Mouse (Mus musculus) stomach, postnatal 0 days (tissue): ENCODE results near the gene Rack1. TPM values are rescaled to one million over a fixed set of nuclear protein-coding genes. Genes with fewer than 3 reads are reported as not detected.
"Not testable (repeated sequence)": the region's sequence is repeated elsewhere in the genome, so short reads cannot be mapped to it uniquely, and the experiment has no call there.

Source experiments
- ATAC-seq: fragments of 200-750 bp; cut with Nextera tagmentation; 2 replicates; pipeline ENCODE4 v1.8.0; 2017; ENCODE audit not compliant: low FRiP score, low TSS enrichment
- DNase-seq: peaks from one replicate; pipeline ENCODE4 v3.0.0-alpha.2; 2016; ENCODE audit warnings: low spot score
- H3K27ac ChIP-seq: fragments of 300-500 bp; sonication (generic); replicated peaks from 2 replicates; pipeline ENCODE4 v1.5.1; 2014; ENCODE audit warnings: mild to moderate bottlenecking, control low read depth
- H3K27me3 ChIP-seq: fragments of 300-500 bp; sonication (generic); 2 replicates; pipeline ENCODE4 v1.6.1; 2014; ENCODE audit warnings: low read length; ENCODE audit not compliant: control insufficient read depth, insufficient read depth
- H3K36me3 ChIP-seq: fragments of 300-500 bp; sonication (generic); 2 replicates; pipeline ENCODE4 v1.6.1; 2014; ENCODE audit warnings: low read length, mixed read lengths; ENCODE audit not compliant: control insufficient read depth, insufficient read depth
- H3K4me1 ChIP-seq: fragments of 300-500 bp; sonication (generic); replicated peaks from 2 replicates; pipeline ENCODE4 v1.6.1; 2014; ENCODE audit warnings: antibody characterized with exemption; ENCODE audit not compliant: control insufficient read depth, insufficient read depth
- H3K4me2 ChIP-seq: fragments of 300-500 bp; sonication (generic); replicated peaks from 2 replicates; pipeline ENCODE4 v1.6.1; 2014; ENCODE audit warnings: low read depth, mild to moderate bottlenecking, control low read depth, moderate library complexity
- H3K4me3 ChIP-seq: fragments of 300-500 bp; sonication (generic); 2 replicates; pipeline ENCODE4 v1.5.1; 2014; ENCODE audit warnings: low read depth, low read length, control low read depth
- H3K9ac ChIP-seq: fragments of 300-500 bp; sonication (generic); 2 replicates; pipeline ENCODE4 v1.6.1; 2014; ENCODE audit warnings: mild to moderate bottlenecking, low read length, control low read depth, mixed read lengths
- H3K9me3 ChIP-seq: fragments of 300-500 bp; sonication (generic); 2 replicates; pipeline ENCODE4 v1.6.1; 2016; ENCODE audit warnings: low read length; ENCODE audit not compliant: control insufficient read depth
- CTCF ChIP-seq: IDR thresholded peaks from 2 replicates; pipeline ENCODE4 v1.5.1; 2016; ENCODE audit warnings: antibody characterized with exemption, low read depth, mild to moderate bottlenecking, moderate library complexity
- EP300 ChIP-seq: optimal IDR thresholded peaks from 2 replicates; pipeline ENCODE3; 2016; ENCODE audit warnings: antibody characterized with exemption
- WGBS: fragments of 180-500 bp; shearing (Covaris S2); extraction: QIAGEN DNeasy Blood & Tissue Kit; methylation state at CpG from one replicate; pipeline ENCODE4 v1.1.7; 2014; 5-methylcytosine and 5-hydroxymethylcytosine counted together
- polyA plus RNA-seq: library from polyadenylated mRNA; unstranded; fragments of >200 nt; fragmentation: Nextera tagmentation; extraction: Ambion mirVana; gene quantifications from 2 replicates; pipeline ENCODE4 v1.2.1, GENCODE M21; 2015

Rack1 gene
- polyA plus RNA-seq, 1 experiment from 2014 or later = 529 TPM

GRCm38 (mm10) chr11:48842378-48842792 is 42.3 kb downstream of the Rack1 start:
- TF ChIP-seq EP300 (no peak), CTCF (no peak)
- Histone ChIP-seq H3K9me3 (no peaks in the 10 kb centered on the region), H3K27ac (no peak overlapping the region), H3K9ac (no peak overlapping the region), H3K4me3 (no peak overlapping the region), H3K36me3 (no peaks in the 10 kb centered on the region), H3K27me3 (no peaks in the 10 kb centered on the region), H3K4me2 (no peak overlapping the region), H3K4me1 (0 out of 2 replicates have a peak, but pooled peaks cover 3% of the 10 kb centered on the region)
- ATAC-seq (no peak), DNase-seq (no peak)
- 77% methylated on average over 4 of the region's 4 CpGs for WGBS

GRCm38 (mm10) chr11:48843202-48843601 is 43.1 kb downstream of the Rack1 start:
- ATAC-seq (no peak), DNase-seq (no peak)
- H3K27me3 ChIP-seq = no peaks in the 10 kb centered on the region
- no peaks in the 10 kb centered on the region for H3K36me3 ChIP-seq
- H3K4me1 ChIP-seq = 0 out of 2 replicates have a peak, but pooled peaks cover 3% of the 10 kb centered on the region
- no peak overlapping the region for H3K27ac ChIP-seq
- no peak overlapping the region for H3K4me2 ChIP-seq
- no peaks in the 10 kb centered on the region for H3K9me3 ChIP-seq
- WGBS = 63% methylated on average over 11 of the region's 11 CpGs
- TF ChIP-seq EP300 (no peak), CTCF (no peak)
- no peak overlapping the region for H3K9ac ChIP-seq
- H3K4me3 ChIP-seq = no peak overlapping the region

GRCm38 (mm10) chr11:48844309-48844708 is 44.2 kb downstream of the Rack1 start:
- WGBS = 36% methylated on average over 6 of the region's 6 CpGs
- no peaks in the 10 kb centered on the region for H3K36me3 ChIP-seq
- ATAC-seq (no peak; the same call in 1 of the 2 replicates), DNase-seq (no peak)
- H3K4me1 ChIP-seq = no peaks in the 10 kb centered on the region
- no peaks in the 10 kb centered on the region for H3K9me3 ChIP-seq
- H3K27me3 ChIP-seq = no peaks in the 10 kb centered on the region
- H3K9ac ChIP-seq = no peak overlapping the region
- H3K27ac ChIP-seq = no peak overlapping the region
- H3K4me3 ChIP-seq = no peak overlapping the region
- H3K4me2 ChIP-seq = no peak overlapping the region
- TF ChIP-seq EP300 (no peak), CTCF (no peak)

GRCm38 (mm10) chr11:48845244-48845815 is 45.2 kb downstream of the Rack1 start:
- 32% methylated on average over 13 of the region's 13 CpGs for WGBS

GRCm38 (mm10) chr11:48846362-48846761 is 46.2 kb downstream of the Rack1 start:
- H3K36me3 ChIP-seq, H3K4me1 ChIP-seq, H3K9ac ChIP-seq, H3K9me3 ChIP-seq, H3K27me3 ChIP-seq, ATAC-seq, H3K4me2 ChIP-seq, H3K27ac ChIP-seq, H3K4me3 ChIP-seq, DNase-seq: not testable (repeated sequence)
- 65% methylated on average over 2 of the region's 2 CpGs for WGBS

More at GRCm38 (mm10) chr11:48845244-48845815, 45.2 kb downstream of the Rack1 start:
- H3K9ac ChIP-seq = no peak overlapping the region
- H3K9me3 ChIP-seq = no peaks in the 10 kb centered on the region
- no peak overlapping the region for H3K4me2 ChIP-seq
- no peak for DNase-seq
- no peaks in the 10 kb centered on the region for H3K36me3 ChIP-seq
- no peaks in the 10 kb centered on the region for H3K27me3 ChIP-seq
- TF ChIP-seq EP300 (no peak), CTCF (no peak)
- ATAC-seq = no peak
- no peak overlapping the region for H3K4me3 ChIP-seq
- H3K4me1 ChIP-seq = no peaks in the 10 kb centered on the region
- no peak overlapping the region for H3K27ac ChIP-seq

- Histone ChIP-seq H3K36me3 (no peaks in the 10 kb centered on the region), H3K27ac (no peak overlapping the region), H3K27me3 (no peaks in the 10 kb centered on the region), H3K9me3 (no peaks in the 10 kb centered on the region), H3K4me3 (no peak overlapping the region), H3K9ac (no peak overlapping the region), H3K4me2 (no peak overlapping the region), H3K4me1 (no peaks in the 10 kb centered on the region)
- TF ChIP-seq EP300 = no peak
- TF ChIP-seq CTCF = no peak
- WGBS = 65% methylated on average over 5 of the region's 5 CpGs
- DNase-seq (no peak), ATAC-seq (no peak)
These were observed 46.7 kb downstream of the Rack1 start for GRCm38 (mm10) chr11:48846881-48847280.
